Mouse (Mus musculus) limb, embryonic 15.5 days (tissue): ENCODE results near the gene Patz1. TPM values are rescaled to one million over a fixed set of nuclear protein-coding genes. Genes with fewer than 3 reads are reported as not detected.
A peak's percentile ranks its signal among the peaks of the same experiment; 100 is the strongest.

Experiments used
- ATAC-seq: fragments of 200-750 bp; cut with Nextera tagmentation; 2 replicates; pipeline ENCODE4 v1.8.0; 2017; ENCODE audit warnings: low read depth, moderate TSS enrichment; ENCODE audit not compliant: insufficient number of reproducible peaks, low FRiP score, low TSS enrichment
- H3K27ac ChIP-seq: fragments of 300-500 bp; sonication (generic); 2 replicates; pipeline ENCODE4 v1.5.1; 2015; ENCODE audit warnings: moderate library complexity, mild to moderate bottlenecking, inconsistent platforms
- H3K27me3 ChIP-seq: fragments of 300-500 bp; sonication (generic); 2 replicates; pipeline ENCODE4 v1.6.1; 2015; ENCODE audit warnings: inconsistent platforms
- H3K36me3 ChIP-seq: fragments of 300-500 bp; sonication (generic); 2 replicates; pipeline ENCODE4 v1.6.1; 2015; ENCODE audit warnings: inconsistent platforms
- H3K4me1 ChIP-seq: fragments of 300-500 bp; sonication (generic); 2 replicates; pipeline ENCODE4 v1.6.1; 2015; ENCODE audit warnings: inconsistent platforms
- H3K4me2 ChIP-seq: fragments of 300-500 bp; sonication (generic); 2 replicates; pipeline ENCODE4 v1.6.1; 2015; ENCODE audit warnings: mild to moderate bottlenecking, inconsistent platforms
- H3K4me3 ChIP-seq: fragments of 300-500 bp; sonication (generic); 2 replicates; pipeline ENCODE4 v1.5.1; 2015; ENCODE audit warnings: mild to moderate bottlenecking, inconsistent platforms
- H3K9ac ChIP-seq: fragments of 300-500 bp; sonication (generic); 2 replicates; pipeline ENCODE4 v1.6.1; 2015; ENCODE audit warnings: inconsistent platforms
- H3K9me3 ChIP-seq: fragments of 300-500 bp; sonication (generic); 2 replicates; pipeline ENCODE4 v1.6.1; 2016; ENCODE audit warnings: inconsistent platforms
- WGBS: fragments of 180-500 bp; shearing (Covaris S2); methylation state at CpG from one replicate; pipeline ENCODE4 v1.1.7; 2015; 5-methylcytosine and 5-hydroxymethylcytosine counted together
- polyA plus RNA-seq: library from polyadenylated mRNA; unstranded; fragments of >200 nt; fragmentation: Nextera tagmentation; extraction: Ambion mirVana; gene quantifications from 2 replicates; pipeline ENCODE4 v1.2.1, GENCODE M21; 2015

Gene Patz1
- polyA plus RNA-seq, 1 experiment from 2014 or later: 32.3 TPM

- Histone ChIP-seq H3K36me3 (peaks cover 63% of the 10 kb centered on the region), H3K4me3 (no peak overlapping the region), H3K4me2 (no peak overlapping the region), H3K9me3 (no peaks in the 10 kb centered on the region), H3K9ac (no peak overlapping the region), H3K4me1 (peaks cover 52% of the 10 kb centered on the region), H3K27ac (no peak overlapping the region), H3K27me3 (no peaks in the 10 kb centered on the region)
- no peak for ATAC-seq
- WGBS: 92% methylated on average over 2 of the region's 2 CpGs
Observed at GRCm38 (mm10) chr11:3294641-3295040, 6.0 kb downstream of the Patz1 start.

GRCm38 (mm10) chr11:3296056-3296455 is 7.4 kb downstream of the Patz1 start:
- Histone ChIP-seq H3K27me3 (no peaks in the 10 kb centered on the region), H3K9me3 (no peaks in the 10 kb centered on the region), H3K4me3 (no peak overlapping the region), H3K9ac (no peak overlapping the region), H3K4me2 (no peak overlapping the region), H3K4me1 (peaks cover 48% of the 10 kb centered on the region), H3K36me3 (peaks cover 76% of the 10 kb centered on the region), H3K27ac (no peak overlapping the region)
- WGBS: 67% methylated on average over 5 of the region's 5 CpGs
- ATAC-seq: no peak

DNA sequence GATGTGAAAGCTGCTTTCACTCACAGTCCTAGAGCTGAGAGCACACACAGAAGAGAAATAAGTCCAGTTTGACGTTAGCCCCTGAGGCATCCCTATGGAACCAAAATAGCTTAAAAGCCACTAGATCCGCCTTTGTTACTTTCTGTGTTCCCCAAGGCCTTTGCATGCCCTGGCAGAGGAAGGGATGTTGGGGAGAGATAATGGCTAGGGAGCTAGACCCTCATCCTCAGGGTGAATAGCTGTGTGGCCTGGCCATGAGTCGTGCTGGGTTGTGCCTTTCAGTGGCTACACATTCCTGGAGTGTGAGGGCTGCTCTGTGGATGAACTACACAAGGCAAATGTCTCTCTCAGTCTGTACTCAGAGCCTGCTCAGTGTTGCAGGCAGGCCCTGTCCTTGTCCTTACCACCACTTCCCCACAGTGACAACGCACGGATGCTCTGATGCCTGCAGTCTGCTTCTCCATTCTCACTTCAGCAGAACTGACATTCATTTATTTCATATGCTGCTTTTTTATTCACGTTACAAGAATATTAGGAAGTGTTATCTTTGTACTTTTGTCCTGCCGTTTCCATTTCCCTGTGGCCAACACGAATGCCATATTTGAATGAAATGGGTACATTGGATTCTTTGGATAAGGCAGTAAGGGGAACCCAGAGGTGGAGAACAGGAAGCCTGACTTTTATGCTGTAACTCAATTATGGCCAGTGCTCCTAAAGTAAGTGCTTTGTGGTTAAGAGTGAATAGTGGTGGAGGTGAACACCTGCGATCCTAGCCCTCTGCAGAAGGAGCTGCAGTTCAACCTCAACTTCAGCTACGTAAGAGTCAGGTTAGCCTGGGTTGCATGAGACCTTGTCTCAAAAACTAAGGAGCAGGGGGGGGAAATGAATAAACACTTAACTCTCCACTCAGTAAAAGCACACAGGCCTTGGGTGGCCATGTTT is 9.5 kb downstream of the Patz1 start:
- no peak for ATAC-seq

DNA sequence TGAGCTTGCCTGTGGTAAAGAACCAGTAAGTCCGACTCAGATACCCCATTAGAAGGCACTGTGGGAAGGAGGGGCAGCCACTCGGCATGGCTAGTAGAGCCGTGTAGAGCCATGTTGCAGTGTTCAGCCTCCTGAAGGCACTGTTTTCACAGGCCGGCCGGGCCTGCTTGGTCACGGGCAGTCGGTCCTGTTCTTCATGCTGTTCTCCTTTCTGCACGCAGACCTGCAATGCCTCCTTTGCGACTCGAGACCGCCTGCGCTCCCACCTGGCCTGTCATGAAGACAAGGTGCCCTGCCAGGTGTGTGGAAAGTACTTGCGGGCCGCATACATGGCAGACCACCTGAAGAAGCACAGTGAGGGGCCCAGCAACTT is 10.1 kb downstream of the Patz1 start:
- Histone ChIP-seq H3K4me2 (no peak overlapping the region), H3K4me1 (peaks cover 37% of the 10 kb centered on the region), H3K36me3 (peaks cover 93% of the 10 kb centered on the region), H3K9me3 (no peaks in the 10 kb centered on the region), H3K4me3 (no peak overlapping the region), H3K27ac (no peak overlapping the region), H3K27me3 (no peaks in the 10 kb centered on the region), H3K9ac (no peak overlapping the region)
- ATAC-seq: no peak
- WGBS: 88% methylated on average over 14 of the region's 14 CpGs

More for the DNA sequence above, 9.5 kb downstream of the Patz1 start:
- peaks cover 41% of the 10 kb centered on the region for H3K4me1 ChIP-seq
- no peak overlapping the region for H3K4me3 ChIP-seq
- no peak overlapping the region for H3K9ac ChIP-seq
- 84% methylated on average over 10 of the region's 10 CpGs for WGBS
- H3K27ac ChIP-seq: no peak overlapping the region
- no peak overlapping the region for H3K4me2 ChIP-seq
- H3K9me3 ChIP-seq: no peaks in the 10 kb centered on the region
- H3K27me3 ChIP-seq: no peaks in the 10 kb centered on the region
- H3K36me3 ChIP-seq: peaks cover 96% of the 10 kb centered on the region

DNA sequence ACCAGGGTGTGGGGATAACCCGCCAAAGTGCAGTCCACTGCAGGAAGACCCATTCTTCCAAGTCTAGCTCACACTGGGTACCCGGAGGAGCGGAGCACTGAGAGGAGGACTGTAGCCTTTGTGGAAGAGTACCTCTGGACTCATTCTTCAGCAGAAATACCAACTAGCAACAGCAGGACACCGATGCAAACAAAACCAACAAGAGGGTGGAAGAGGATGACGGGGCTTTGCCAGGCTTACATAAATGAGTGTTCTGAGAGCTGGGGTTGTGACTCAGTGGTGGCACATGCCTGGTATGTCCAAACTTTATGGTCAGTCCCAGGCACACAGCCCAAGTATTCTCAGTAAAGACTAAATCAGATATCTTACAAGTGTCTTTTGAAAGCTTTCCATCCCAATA is 12.4 kb downstream of the Patz1 start:
- no peak overlapping the region for H3K9ac ChIP-seq
- WGBS: 97% methylated on average over 5 of the region's 5 CpGs
- H3K27me3 ChIP-seq: no peaks in the 10 kb centered on the region
- no peaks in the 10 kb centered on the region for H3K9me3 ChIP-seq
- ATAC-seq: no peak
- H3K4me2 ChIP-seq: no peak overlapping the region
- no peak overlapping the region for H3K27ac ChIP-seq
- H3K36me3 ChIP-seq: peaks cover 86% of the 10 kb centered on the region
- no peak overlapping the region for H3K4me3 ChIP-seq
- peaks cover 19% of the 10 kb centered on the region for H3K4me1 ChIP-seq

DNA sequence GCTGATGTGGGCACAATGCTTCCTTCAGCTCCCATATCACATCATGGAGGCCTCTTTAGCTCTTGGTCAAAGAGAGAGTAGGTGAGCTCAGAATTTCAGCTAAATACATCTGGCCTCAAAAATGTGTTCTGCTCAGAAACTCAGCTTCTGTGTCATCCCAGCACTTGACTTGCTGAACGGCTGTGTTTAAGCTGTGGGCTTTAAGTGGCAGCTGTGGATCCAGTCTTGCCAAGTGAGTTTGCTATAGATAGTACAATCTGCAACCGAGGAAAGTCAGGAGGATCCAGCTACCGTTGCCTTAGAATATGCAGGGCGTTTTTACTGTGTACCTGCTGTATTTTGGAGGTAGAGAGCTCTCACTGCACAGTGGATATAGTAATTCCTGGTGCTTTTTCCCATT is 13.7 kb downstream of the Patz1 start:
- no peak for ATAC-seq
- Histone ChIP-seq H3K4me3 (no peak overlapping the region), H3K9me3 (no peaks in the 10 kb centered on the region), H3K36me3 (peaks cover 86% of the 10 kb centered on the region), H3K4me1 (peaks cover 13% of the 10 kb centered on the region), H3K4me2 (no peak overlapping the region), H3K27ac (peak overlapping the region; percentile 29), H3K9ac (no peak overlapping the region), H3K27me3 (no peaks in the 10 kb centered on the region)
- 69% methylated on average over 4 of the region's 4 CpGs for WGBS

DNA sequence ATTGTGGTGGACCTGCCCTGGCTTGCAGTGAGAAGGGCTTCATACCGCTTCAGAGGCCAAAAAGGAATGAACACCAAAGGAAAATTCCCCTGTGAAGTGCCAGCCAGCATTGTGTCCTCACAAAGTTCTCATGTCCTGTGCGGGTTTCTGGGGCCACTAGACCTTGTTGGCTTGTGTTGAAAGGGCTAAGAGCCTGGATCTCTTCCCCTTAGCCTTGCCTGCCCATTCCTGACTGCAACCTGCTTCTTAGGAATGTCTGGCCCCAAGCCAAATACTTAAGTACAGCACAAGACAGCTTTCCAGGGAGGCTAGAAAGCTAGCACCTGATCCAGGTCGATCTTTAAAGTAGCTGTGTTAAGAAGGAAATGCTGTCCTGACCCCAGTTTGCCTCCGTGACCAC is 14.1 kb downstream of the Patz1 start:
- no peak for ATAC-seq
- 44% methylated on average over 4 of the region's 4 CpGs for WGBS
- Histone ChIP-seq H3K27me3 (no peaks in the 10 kb centered on the region), H3K9me3 (no peaks in the 10 kb centered on the region), H3K27ac (peak overlapping the region; percentile 29), H3K4me1 (peaks cover 13% of the 10 kb centered on the region), H3K4me3 (no peak overlapping the region), H3K4me2 (no peak overlapping the region), H3K9ac (no peak overlapping the region), H3K36me3 (peaks cover 86% of the 10 kb centered on the region)

GRCm38 (mm10) chr11:3305821-3306220 is 17.1 kb downstream of the Patz1 start:
- Histone ChIP-seq H3K27ac (no peak overlapping the region), H3K27me3 (no peaks in the 10 kb centered on the region), H3K4me3 (no peak overlapping the region), H3K36me3 (peaks cover 87% of the 10 kb centered on the region), H3K4me1 (peaks cover 13% of the 10 kb centered on the region), H3K9me3 (no peaks in the 10 kb centered on the region), H3K9ac (no peak overlapping the region), H3K4me2 (no peak overlapping the region)
- 88% methylated on average over 4 of the region's 4 CpGs for WGBS
- ATAC-seq: no peak

DNA sequence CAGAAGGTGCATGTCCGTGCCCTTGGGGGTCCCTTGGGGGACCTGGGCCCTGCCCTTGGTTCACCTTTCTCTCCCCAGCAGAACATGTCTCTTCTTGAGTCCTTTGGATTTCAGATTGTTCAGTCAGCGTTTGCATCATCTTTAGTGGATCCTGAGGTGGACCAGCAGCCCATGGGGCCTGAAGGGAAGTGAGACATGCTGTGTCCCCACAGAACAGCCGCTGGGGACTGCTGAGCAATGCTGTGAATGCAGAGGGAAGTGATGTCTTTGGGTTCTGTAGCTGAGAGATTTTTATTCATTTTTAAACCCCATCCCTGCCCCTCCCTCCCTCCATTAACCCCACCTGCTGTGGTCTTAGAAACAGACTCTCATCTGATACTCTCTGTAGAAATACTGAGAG is 19.2 kb downstream of the Patz1 start:
- Histone ChIP-seq H3K4me1 (peaks cover 4% of the 10 kb centered on the region; the same call in 1 of the 2 replicates), H3K27me3 (no peaks in the 10 kb centered on the region), H3K9ac (no peak overlapping the region), H3K4me2 (no peak overlapping the region), H3K27ac (no peak overlapping the region), H3K36me3 (peaks cover 80% of the 10 kb centered on the region), H3K4me3 (no peak overlapping the region), H3K9me3 (no peaks in the 10 kb centered on the region)
- whole genome bisulfite sequencing: 87% methylated on average over 3 of the region's 3 CpGs
- ATAC-seq: no peak

DNA sequence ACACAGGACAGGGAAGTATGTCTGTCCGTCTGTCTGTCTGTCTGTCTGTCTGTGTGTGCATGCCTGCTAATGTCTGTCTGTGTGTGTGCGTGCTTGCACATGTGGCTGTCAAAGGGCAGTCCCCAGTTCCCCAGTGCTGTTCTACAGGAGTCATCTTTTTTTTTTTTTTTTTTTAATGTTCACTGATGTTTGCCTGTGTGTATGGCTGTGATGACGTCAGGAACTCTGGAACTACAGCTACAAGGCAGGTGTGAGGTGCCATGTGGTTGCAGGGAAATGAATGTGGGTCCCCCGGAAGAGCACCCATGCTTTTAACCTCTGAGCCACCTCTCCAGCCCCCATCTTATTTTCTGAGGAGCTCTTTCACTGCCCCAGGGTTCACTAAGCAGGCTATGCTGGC is 21.2 kb downstream of the Patz1 start:
- no peaks in the 10 kb centered on the region; the same call in 1 of the 2 replicates for H3K4me1 ChIP-seq
- WGBS: 81% methylated on average over 4 of the region's 4 CpGs
- no peak for ATAC-seq

DNA sequence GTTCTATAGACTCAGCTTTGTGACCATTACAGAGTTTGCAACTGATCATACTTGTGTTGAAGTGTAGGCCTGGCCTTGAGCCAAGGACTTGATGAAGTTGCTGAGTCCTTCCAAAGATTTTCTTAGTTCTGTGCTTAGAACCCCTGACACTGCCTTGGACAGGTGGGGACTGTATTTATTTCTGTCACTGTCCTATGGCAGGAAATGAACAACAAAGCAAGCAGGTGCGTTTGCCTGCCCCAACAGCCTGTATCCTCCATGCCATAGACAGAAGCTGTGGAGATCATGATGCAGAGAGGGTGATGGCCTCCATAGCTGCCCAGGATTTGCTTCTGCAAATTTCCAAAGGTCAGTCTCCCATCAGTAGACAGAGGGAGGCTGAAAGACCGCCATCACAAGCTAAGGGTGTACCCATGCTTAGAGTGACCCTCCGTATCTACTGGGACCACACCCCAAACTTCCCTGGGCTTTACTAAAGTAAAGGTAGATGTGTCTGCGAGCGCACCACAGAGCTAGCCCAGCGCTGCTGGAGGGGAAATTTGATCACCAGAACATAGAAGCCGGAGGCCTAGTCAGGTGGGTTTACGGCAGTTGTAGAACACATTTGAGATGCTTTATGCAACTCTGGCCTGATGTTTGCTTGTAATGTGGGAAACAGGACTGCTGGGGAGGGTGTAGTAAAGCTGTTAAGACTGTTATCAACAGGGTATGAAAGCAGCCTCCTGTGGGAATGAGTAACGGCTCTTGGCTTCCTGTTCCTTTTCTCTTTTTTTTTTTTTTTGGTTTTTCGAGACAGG is 22.3 kb downstream of the Patz1 start:
- no peak overlapping the region for H3K4me3 ChIP-seq
- H3K4me2 ChIP-seq: no peak overlapping the region
- no peak for ATAC-seq
- no peak overlapping the region for H3K27ac ChIP-seq
- no peak overlapping the region for H3K9ac ChIP-seq
- WGBS: 77% methylated on average over 10 of the region's 10 CpGs
- no peaks in the 10 kb centered on the region for H3K27me3 ChIP-seq
- H3K4me1 ChIP-seq: no peaks in the 10 kb centered on the region; the same call in 1 of the 2 replicates
- peaks cover 62% of the 10 kb centered on the region for H3K36me3 ChIP-seq
- no peaks in the 10 kb centered on the region for H3K9me3 ChIP-seq

More for the DNA sequence above, 21.2 kb downstream of the Patz1 start:
- Histone ChIP-seq H3K9ac (no peak overlapping the region), H3K4me2 (no peak overlapping the region), H3K36me3 (peaks cover 73% of the 10 kb centered on the region), H3K4me3 (no peak overlapping the region), H3K27me3 (no peaks in the 10 kb centered on the region), H3K9me3 (no peaks in the 10 kb centered on the region), H3K27ac (no peak overlapping the region)
